Mouse (Mus musculus): ENCODE results near the gene Rps16. TPM values are rescaled to one million over a fixed set of nuclear protein-coding genes. Genes with fewer than 3 reads are reported as not detected.
A peak's percentile ranks its signal among the peaks of the same experiment; 100 is the strongest.

Gene Rps16
- polyA plus RNA-seq, 1 experiment from 2014 or later, result 824 TPM

DNA sequence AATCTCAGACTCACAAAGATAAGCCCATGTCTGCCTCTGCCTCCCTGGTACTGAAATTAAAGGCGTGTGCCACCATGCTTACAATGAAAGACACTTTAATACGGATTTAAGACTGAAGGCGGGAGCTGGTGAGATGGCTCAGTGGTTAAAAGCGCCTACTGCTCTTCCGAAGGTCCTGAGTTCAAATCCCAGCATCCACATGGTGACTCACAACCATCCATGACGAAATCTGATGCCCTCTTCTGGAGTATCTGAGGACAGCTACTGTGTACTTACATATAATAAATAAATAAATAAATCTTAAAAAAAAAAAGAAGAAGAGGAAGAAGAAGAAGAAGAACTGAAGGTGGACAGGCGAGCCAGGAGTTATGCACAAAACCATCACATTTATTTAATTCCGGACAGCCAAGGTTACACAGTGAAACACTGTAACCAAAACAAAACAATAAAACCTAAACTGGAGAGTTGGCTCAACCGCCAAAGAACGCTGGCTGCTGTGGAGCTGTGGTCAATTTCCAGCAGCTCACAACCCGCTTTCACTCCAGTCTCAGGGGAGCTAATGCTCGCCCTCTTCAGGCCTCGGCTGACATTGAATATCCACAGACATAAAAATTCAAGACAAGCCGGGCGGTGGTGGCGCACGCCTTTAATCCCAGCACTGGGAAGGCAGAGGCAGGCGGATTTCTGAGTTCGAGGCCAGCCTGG lies 11.1 kb upstream of the Rps16 start:
- H3K9me3 ChIP-seq (ENCODE audit: control insufficient read depth, low read length), result no peaks in the 10 kb centered on the region
- 80% methylated on average over 19 of the region's 19 CpGs for WGBS
- peak overlapping the region; percentile 78 for H3K27ac ChIP-seq (ENCODE audit: low read depth, low read length)
- H3K4me3 ChIP-seq (ENCODE audit: low read depth, low read length), result peak overlapping the region; percentile 96
- no peaks in the 10 kb centered on the region for H3K27me3 ChIP-seq (ENCODE audit: control insufficient read depth, insufficient read depth, low read length)
- H3K9ac ChIP-seq (ENCODE audit: low read length), result peak overlapping the region; percentile 95
- peak; percentile 12; the same call in 1 of the 2 replicates for ATAC-seq (ENCODE audit: low FRiP score)
- no peak for DNase-seq (ENCODE audit: low spot score, missing footprints)
- peak overlapping the region; percentile 89 for H3K4me2 ChIP-seq
- no peaks in the 10 kb centered on the region for H3K36me3 ChIP-seq (ENCODE audit: control insufficient read depth, insufficient read depth, low read length)
- H3K4me1 ChIP-seq (ENCODE audit: control insufficient read depth, insufficient read depth, low read length), result peaks cover 9% of the 10 kb centered on the region; the same call in 1 of the 2 replicates

DNA sequence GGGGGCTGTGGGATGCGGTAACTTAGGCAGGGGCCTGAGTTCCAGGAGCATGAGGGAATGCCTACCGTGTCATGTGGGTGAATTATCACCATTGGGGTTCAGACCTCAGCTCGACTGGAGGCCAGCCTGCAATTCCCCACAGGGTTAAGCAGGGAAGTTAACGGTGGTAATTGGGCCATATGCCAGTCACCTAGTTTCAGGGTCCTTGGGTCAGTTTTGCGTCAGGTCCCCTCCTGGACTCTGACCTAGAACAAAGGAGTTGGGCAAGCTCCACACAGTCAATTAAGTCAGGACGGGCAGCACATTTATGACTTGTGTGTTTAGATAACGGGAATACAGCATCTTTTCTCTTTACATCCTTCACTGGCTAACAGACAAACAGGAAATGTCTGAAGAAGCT lies 9.1 kb upstream of the Rps16 start:
- Histone ChIP-seq H3K27me3 (ENCODE audit: control insufficient read depth, insufficient read depth, low read length) (no peaks in the 10 kb centered on the region), H3K4me2 (no peak overlapping the region), H3K36me3 (ENCODE audit: control insufficient read depth, insufficient read depth, low read length) (no peaks in the 10 kb centered on the region), H3K4me3 (ENCODE audit: low read depth, low read length) (no peak overlapping the region), H3K27ac (ENCODE audit: low read depth, low read length) (no peak overlapping the region), H3K4me1 (ENCODE audit: control insufficient read depth, insufficient read depth, low read length) (peaks cover 9% of the 10 kb centered on the region; the same call in 1 of the 2 replicates), H3K9me3 (ENCODE audit: control insufficient read depth, low read length) (no peaks in the 10 kb centered on the region), H3K9ac (ENCODE audit: low read length) (no peak overlapping the region)
- 58% methylated on average over 7 of the region's 7 CpGs for WGBS
- ATAC-seq (ENCODE audit: low FRiP score) (no peak), DNase-seq (ENCODE audit: low spot score, missing footprints) (no peak)

DNA sequence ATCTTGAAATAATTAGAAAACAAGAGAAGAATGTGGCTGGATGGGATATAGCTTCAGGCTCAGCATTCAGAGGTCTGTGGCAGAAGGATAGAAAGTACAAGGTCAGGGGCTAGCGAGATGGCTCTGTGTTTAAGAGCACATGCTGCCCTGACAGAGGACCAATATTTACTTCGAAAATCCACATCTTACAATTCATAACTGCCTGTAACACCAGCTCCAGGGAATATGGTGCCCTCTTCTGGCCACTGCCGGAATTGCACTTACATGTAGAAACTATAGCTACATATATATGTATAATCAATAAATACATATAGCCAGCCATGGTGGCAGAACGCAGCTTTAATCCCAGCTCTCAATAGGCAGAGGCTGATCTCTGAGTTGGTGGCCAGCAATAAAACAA lies 5.8 kb upstream of the Rps16 start:
- WGBS, result 15% methylated on average over 4 of the region's 4 CpGs
- DNase-seq (ENCODE audit: low spot score, missing footprints) (peak; percentile 96), ATAC-seq (ENCODE audit: low FRiP score) (0 out of 2 replicates have a peak, but pooled peaks have one; percentile 17)
- Histone ChIP-seq H3K4me2 (no peak overlapping the region), H3K9ac (ENCODE audit: low read length) (no peak overlapping the region), H3K27me3 (ENCODE audit: control insufficient read depth, insufficient read depth, low read length) (no peaks in the 10 kb centered on the region), H3K36me3 (ENCODE audit: control insufficient read depth, insufficient read depth, low read length) (no peaks in the 10 kb centered on the region), H3K4me3 (ENCODE audit: low read depth, low read length) (no peak overlapping the region), H3K4me1 (ENCODE audit: control insufficient read depth, insufficient read depth, low read length) (peaks cover under 1% of the 10 kb centered on the region; the same call in 1 of the 2 replicates), H3K27ac (ENCODE audit: low read depth, low read length) (no peak overlapping the region), H3K9me3 (ENCODE audit: control insufficient read depth, low read length) (no peaks in the 10 kb centered on the region)

DNA sequence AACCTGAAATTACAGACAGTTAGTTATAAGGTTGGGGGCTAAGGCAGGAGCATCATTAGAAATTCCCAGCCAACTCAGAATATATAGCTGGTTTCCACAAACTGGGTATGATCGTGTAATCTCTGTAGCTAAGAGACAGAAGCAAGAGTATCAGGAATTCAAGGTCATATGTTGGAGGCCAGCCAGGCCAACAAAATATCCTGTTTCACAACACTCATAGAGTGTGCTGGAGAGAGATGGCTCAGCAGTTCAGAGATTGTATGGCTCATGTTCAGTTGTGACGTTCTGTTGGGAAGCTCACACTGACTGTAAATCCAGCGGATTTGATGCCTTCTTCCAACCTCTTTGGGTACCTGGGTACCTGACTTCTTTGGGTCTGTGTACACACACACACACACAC lies 2.7 kb upstream of the Rps16 start:
- 82% methylated on average over 3 of the region's 3 CpGs for WGBS
- H3K4me1 ChIP-seq (ENCODE audit: control insufficient read depth, insufficient read depth, low read length), result peaks cover 14% of the 10 kb centered on the region
- DNase-seq (ENCODE audit: low spot score, missing footprints) (no peak), ATAC-seq (ENCODE audit: low FRiP score) (no peak)
- H3K9ac ChIP-seq (ENCODE audit: low read length), result no peak overlapping the region
- no peak overlapping the region for H3K27ac ChIP-seq (ENCODE audit: low read depth, low read length)
- H3K27me3 ChIP-seq (ENCODE audit: control insufficient read depth, insufficient read depth, low read length), result no peaks in the 10 kb centered on the region
- no peaks in the 10 kb centered on the region; the same call in 1 of the 2 replicates for H3K36me3 ChIP-seq (ENCODE audit: control insufficient read depth, insufficient read depth, low read length)
- H3K9me3 ChIP-seq (ENCODE audit: control insufficient read depth, low read length), result no peaks in the 10 kb centered on the region
- no peak overlapping the region for H3K4me2 ChIP-seq
- H3K4me3 ChIP-seq (ENCODE audit: low read depth, low read length), result no peak overlapping the region

DNA sequence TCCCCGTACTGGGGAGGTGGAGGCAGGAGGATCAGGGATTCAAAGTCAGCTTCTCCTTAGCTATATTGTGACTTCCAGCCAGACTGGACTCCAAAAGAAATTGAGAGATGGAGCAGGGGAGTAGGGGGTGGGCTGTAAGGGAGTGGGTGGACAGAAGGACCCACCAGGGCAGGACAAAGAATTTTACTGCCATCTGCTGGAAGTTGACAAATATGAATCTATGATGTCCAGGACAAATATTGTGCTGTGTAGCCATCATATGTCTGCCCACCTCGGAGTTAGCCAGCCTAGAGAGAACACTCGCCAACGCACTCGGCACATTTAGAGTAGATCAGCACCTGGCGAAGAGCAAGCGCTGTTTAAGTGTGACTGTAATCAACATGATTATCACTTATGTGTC lies 1.9 kb upstream of the Rps16 start:
- H3K36me3 ChIP-seq (ENCODE audit: control insufficient read depth, insufficient read depth, low read length), result peaks cover 7% of the 10 kb centered on the region
- WGBS, result 85% methylated on average over 7 of the region's 7 CpGs
- no peak for DNase-seq (ENCODE audit: low spot score, missing footprints)
- H3K4me3 ChIP-seq (ENCODE audit: low read depth, low read length), result no peak overlapping the region
- no peaks in the 10 kb centered on the region for H3K27me3 ChIP-seq (ENCODE audit: control insufficient read depth, insufficient read depth, low read length)
- no peak overlapping the region for H3K9ac ChIP-seq (ENCODE audit: low read length)
- H3K27ac ChIP-seq (ENCODE audit: low read depth, low read length), result no peak overlapping the region
- no peak overlapping the region for H3K4me2 ChIP-seq
- H3K9me3 ChIP-seq (ENCODE audit: control insufficient read depth, low read length), result no peaks in the 10 kb centered on the region
- no peak for ATAC-seq (ENCODE audit: low FRiP score)
- peaks cover 14% of the 10 kb centered on the region for H3K4me1 ChIP-seq (ENCODE audit: control insufficient read depth, insufficient read depth, low read length)

GRCm38 (mm10) chr7:28351676-28352191 lies 1.3 kb downstream of the Rps16 start:
- H3K27ac ChIP-seq (ENCODE audit: low read depth, low read length), result no peak overlapping the region
- no peaks in the 10 kb centered on the region for H3K27me3 ChIP-seq (ENCODE audit: control insufficient read depth, insufficient read depth, low read length)
- no peak for DNase-seq (ENCODE audit: low spot score, missing footprints)
- H3K9ac ChIP-seq (ENCODE audit: low read length), result peak overlapping the region; percentile 95
- H3K4me2 ChIP-seq, result peak overlapping the region; percentile 71
- peaks cover 16% of the 10 kb centered on the region for H3K4me1 ChIP-seq (ENCODE audit: control insufficient read depth, insufficient read depth, low read length)
- no peaks in the 10 kb centered on the region for H3K9me3 ChIP-seq (ENCODE audit: control insufficient read depth, low read length)
- ATAC-seq (ENCODE audit: low FRiP score), result no peak
- peak overlapping the region; percentile 93 for H3K4me3 ChIP-seq (ENCODE audit: low read depth, low read length)
- peaks cover 11% of the 10 kb centered on the region for H3K36me3 ChIP-seq (ENCODE audit: control insufficient read depth, insufficient read depth, low read length)
- WGBS, result 46% methylated on average over 4 of the region's 4 CpGs

- WGBS, result 94% methylated on average over 2 of the region's 2 CpGs
- peaks cover 11% of the 10 kb centered on the region for H3K36me3 ChIP-seq (ENCODE audit: control insufficient read depth, insufficient read depth, low read length)
- H3K4me3 ChIP-seq (ENCODE audit: low read depth, low read length), result no peak overlapping the region
- H3K27me3 ChIP-seq (ENCODE audit: control insufficient read depth, insufficient read depth, low read length), result no peaks in the 10 kb centered on the region
- ATAC-seq (ENCODE audit: low FRiP score), result no peak
- no peak overlapping the region for H3K9ac ChIP-seq (ENCODE audit: low read length)
- no peak for DNase-seq (ENCODE audit: low spot score, missing footprints)
- no peak overlapping the region for H3K4me2 ChIP-seq
- peaks cover 29% of the 10 kb centered on the region for H3K4me1 ChIP-seq (ENCODE audit: control insufficient read depth, insufficient read depth, low read length)
- H3K9me3 ChIP-seq (ENCODE audit: control insufficient read depth, low read length), result no peaks in the 10 kb centered on the region
- no peak overlapping the region for H3K27ac ChIP-seq (ENCODE audit: low read depth, low read length)
Measured at GRCm38 (mm10) chr7:28353267-28353666, 2.8 kb downstream of the Rps16 start.

- no peak overlapping the region for H3K9ac ChIP-seq (ENCODE audit: low read length)
- H3K27ac ChIP-seq (ENCODE audit: low read depth, low read length), result no peak overlapping the region
- ATAC-seq (ENCODE audit: low FRiP score) (no peak), DNase-seq (ENCODE audit: low spot score, missing footprints) (no peak)
- 89% methylated on average over 3 of the region's 3 CpGs for whole genome bisulfite sequencing
- H3K9me3 ChIP-seq (ENCODE audit: control insufficient read depth, low read length), result no peaks in the 10 kb centered on the region
- peaks cover 11% of the 10 kb centered on the region for H3K36me3 ChIP-seq (ENCODE audit: control insufficient read depth, insufficient read depth, low read length)
- no peak overlapping the region for H3K4me3 ChIP-seq (ENCODE audit: low read depth, low read length)
- H3K27me3 ChIP-seq (ENCODE audit: control insufficient read depth, insufficient read depth, low read length), result no peaks in the 10 kb centered on the region
- H3K4me2 ChIP-seq, result no peak overlapping the region
- H3K4me1 ChIP-seq (ENCODE audit: control insufficient read depth, insufficient read depth, low read length), result peaks cover 32% of the 10 kb centered on the region
Measured at GRCm38 (mm10) chr7:28354113-28354581, 3.7 kb downstream of the Rps16 start.

GRCm38 (mm10) chr7:28354596-28354995 lies 4.1 kb downstream of the Rps16 start:
- Histone ChIP-seq H3K9me3 (ENCODE audit: control insufficient read depth, low read length) (no peaks in the 10 kb centered on the region), H3K4me3 (ENCODE audit: low read depth, low read length) (no peak overlapping the region), H3K9ac (ENCODE audit: low read length) (no peak overlapping the region), H3K36me3 (ENCODE audit: control insufficient read depth, insufficient read depth, low read length) (peaks cover 11% of the 10 kb centered on the region), H3K4me1 (ENCODE audit: control insufficient read depth, insufficient read depth, low read length) (peaks cover 32% of the 10 kb centered on the region), H3K27ac (ENCODE audit: low read depth, low read length) (no peak overlapping the region), H3K27me3 (ENCODE audit: control insufficient read depth, insufficient read depth, low read length) (no peaks in the 10 kb centered on the region), H3K4me2 (no peak overlapping the region)
- WGBS, result 95% methylated on average over 3 of the region's 3 CpGs
- DNase-seq (ENCODE audit: low spot score, missing footprints) (no peak), ATAC-seq (ENCODE audit: low FRiP score) (no peak)

All from midbrain, embryonic 11.5 days (tissue).